Mouse (Mus musculus) neural tube, embryonic 15.5 days (tissue): ENCODE measurements around the gene Elmod3. TPM values are rescaled to one million over a fixed set of nuclear protein-coding genes. Genes with fewer than 3 reads are reported as not detected.
A peak's percentile ranks its signal among the peaks of the same experiment; 100 is the strongest.

Experiments
- ATAC-seq: fragments of 200-750 bp; cut with Nextera tagmentation; 2 replicates; pipeline ENCODE4 v1.8.0; 2017; ENCODE audit warnings: mild to moderate bottlenecking, moderate TSS enrichment, moderate library complexity; ENCODE audit not compliant: low FRiP score
- H3K27ac ChIP-seq: fragments of 300-500 bp; sonication (generic); replicated peaks from 2 replicates; pipeline ENCODE4 v1.5.1; 2015; ENCODE audit warnings: mild to moderate bottlenecking, inconsistent platforms
- H3K27me3 ChIP-seq: fragments of 300-500 bp; sonication (generic); replicated peaks from 2 replicates; pipeline ENCODE4 v1.6.1; 2015; ENCODE audit warnings: inconsistent platforms
- H3K36me3 ChIP-seq: fragments of 300-500 bp; sonication (generic); 2 replicates; pipeline ENCODE4 v1.6.1; 2015; ENCODE audit warnings: inconsistent platforms
- H3K4me1 ChIP-seq: fragments of 300-500 bp; sonication (generic); 2 replicates; pipeline ENCODE4 v1.6.1; 2015; ENCODE audit warnings: inconsistent platforms
- H3K4me2 ChIP-seq: fragments of 300-500 bp; sonication (generic); 2 replicates; pipeline ENCODE4 v1.6.1; 2015; ENCODE audit warnings: inconsistent platforms, mild to moderate bottlenecking, moderate library complexity
- H3K4me3 ChIP-seq: fragments of 300-500 bp; sonication (generic); replicated peaks from 2 replicates; pipeline ENCODE4 v1.5.1; 2015; ENCODE audit warnings: mild to moderate bottlenecking, inconsistent platforms
- H3K9ac ChIP-seq: fragments of 300-500 bp; sonication (generic); replicated peaks from 2 replicates; pipeline ENCODE4 v1.6.1; 2015; ENCODE audit warnings: mild to moderate bottlenecking, inconsistent platforms
- H3K9me3 ChIP-seq: fragments of 300-500 bp; sonication (generic); replicated peaks from 2 replicates; pipeline ENCODE4 v1.6.1; 2016; ENCODE audit warnings: inconsistent platforms
- WGBS: fragments of 180-500 bp; shearing (Covaris S2); methylation state at CpG from one replicate; pipeline ENCODE4 v1.1.7; 2015; ENCODE audit warnings: mixed read lengths; 5-methylcytosine and 5-hydroxymethylcytosine counted together
- polyA plus RNA-seq: library from polyadenylated mRNA; unstranded; fragments of >200 nt; fragmentation: Nextera tagmentation; extraction: Ambion mirVana; gene quantifications from 2 replicates; pipeline ENCODE4 v1.2.1, GENCODE M21; 2015

Gene Elmod3
- polyA plus RNA-seq, 1 experiment from 2014 or later: 14.3 TPM

DNA sequence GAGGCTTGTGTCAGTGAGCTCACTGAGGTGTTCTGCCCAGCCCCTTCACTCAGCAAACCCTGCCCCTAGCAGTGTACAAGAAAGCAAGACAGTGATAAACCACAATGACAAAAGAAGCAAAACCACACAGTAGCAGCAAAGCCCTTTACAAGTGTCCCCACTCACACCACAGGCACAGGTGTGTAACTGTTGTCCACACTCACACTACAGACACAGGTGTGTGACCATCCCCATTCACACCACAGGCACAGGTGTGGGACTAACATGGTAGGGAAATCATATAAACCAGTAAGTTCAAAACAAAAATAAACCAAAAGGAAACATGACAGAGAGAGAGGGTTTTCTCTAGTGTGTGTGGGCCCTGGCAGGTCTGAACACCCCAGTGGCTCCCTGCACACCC is 9.9 kb downstream of the Elmod3 start:
- no peak for ATAC-seq
- H3K36me3 ChIP-seq: peaks cover 8% of the 10 kb centered on the region; the same call in 1 of the 2 replicates
- H3K9me3 ChIP-seq: no peaks in the 10 kb centered on the region
- H3K4me2 ChIP-seq: no peak overlapping the region
- H3K9ac ChIP-seq: no peak overlapping the region
- no peak overlapping the region for H3K4me3 ChIP-seq
- H3K27ac ChIP-seq: no peak overlapping the region
- H3K27me3 ChIP-seq: no peaks in the 10 kb centered on the region
- H3K4me1 ChIP-seq: no peaks in the 10 kb centered on the region

DNA sequence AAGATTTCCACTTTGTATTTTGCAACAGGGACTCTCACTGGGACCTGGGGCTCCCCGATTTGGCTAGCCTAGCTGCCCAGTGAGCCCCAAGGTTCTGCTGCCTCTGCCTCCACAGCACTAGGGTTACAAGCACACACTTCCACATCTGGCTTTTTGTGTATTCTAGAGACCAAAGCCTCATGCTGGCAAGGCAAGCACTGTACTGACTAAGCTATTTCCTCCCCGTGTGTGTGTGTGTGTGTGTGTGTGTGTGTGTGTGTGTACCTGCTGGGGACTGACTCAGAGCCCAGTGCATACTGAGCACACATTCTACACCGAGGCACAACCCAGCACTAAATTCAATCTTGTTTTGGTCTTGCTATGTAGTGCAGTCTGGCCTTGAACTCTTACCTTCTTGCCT is 11.5 kb downstream of the Elmod3 start:
- H3K27ac ChIP-seq: no peak overlapping the region
- H3K36me3 ChIP-seq: peaks cover 8% of the 10 kb centered on the region; the same call in 1 of the 2 replicates
- ATAC-seq: no peak
- H3K27me3 ChIP-seq: no peaks in the 10 kb centered on the region
- no peak overlapping the region for H3K9ac ChIP-seq
- H3K4me2 ChIP-seq: no peak overlapping the region
- WGBS: 85% methylated on average over 3 of the region's 3 CpGs
- H3K9me3 ChIP-seq: no peaks in the 10 kb centered on the region
- H3K4me3 ChIP-seq: no peak overlapping the region
- no peaks in the 10 kb centered on the region for H3K4me1 ChIP-seq

DNA sequence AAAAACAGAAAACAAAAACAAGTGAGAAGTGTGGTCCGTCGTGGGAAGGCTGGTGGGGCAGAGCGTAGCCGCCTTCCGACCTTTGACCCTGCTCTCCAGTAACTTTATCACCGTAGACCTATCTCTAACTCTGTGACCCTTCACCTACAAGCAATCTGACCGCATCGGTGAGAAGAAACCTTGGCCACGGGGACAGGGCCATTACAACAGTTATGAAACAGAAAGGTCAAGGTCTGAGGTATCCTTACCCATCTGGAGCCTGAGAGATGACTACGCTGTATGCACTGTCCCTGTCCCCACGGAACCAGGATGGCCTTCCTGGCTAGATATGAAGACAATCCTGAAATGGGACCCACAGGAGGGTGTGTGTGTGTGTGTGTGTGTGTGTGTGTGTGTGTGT is 14.1 kb downstream of the Elmod3 start:
- Histone ChIP-seq H3K4me1 (no peaks in the 10 kb centered on the region), H3K36me3 (peaks cover 19% of the 10 kb centered on the region), H3K9me3 (no peaks in the 10 kb centered on the region), H3K27me3 (no peaks in the 10 kb centered on the region), H3K9ac (no peak overlapping the region), H3K4me3 (no peak overlapping the region), H3K4me2 (no peak overlapping the region), H3K27ac (no peak overlapping the region)
- no peak for ATAC-seq
- WGBS: 89% methylated on average over 11 of the region's 11 CpGs

DNA sequence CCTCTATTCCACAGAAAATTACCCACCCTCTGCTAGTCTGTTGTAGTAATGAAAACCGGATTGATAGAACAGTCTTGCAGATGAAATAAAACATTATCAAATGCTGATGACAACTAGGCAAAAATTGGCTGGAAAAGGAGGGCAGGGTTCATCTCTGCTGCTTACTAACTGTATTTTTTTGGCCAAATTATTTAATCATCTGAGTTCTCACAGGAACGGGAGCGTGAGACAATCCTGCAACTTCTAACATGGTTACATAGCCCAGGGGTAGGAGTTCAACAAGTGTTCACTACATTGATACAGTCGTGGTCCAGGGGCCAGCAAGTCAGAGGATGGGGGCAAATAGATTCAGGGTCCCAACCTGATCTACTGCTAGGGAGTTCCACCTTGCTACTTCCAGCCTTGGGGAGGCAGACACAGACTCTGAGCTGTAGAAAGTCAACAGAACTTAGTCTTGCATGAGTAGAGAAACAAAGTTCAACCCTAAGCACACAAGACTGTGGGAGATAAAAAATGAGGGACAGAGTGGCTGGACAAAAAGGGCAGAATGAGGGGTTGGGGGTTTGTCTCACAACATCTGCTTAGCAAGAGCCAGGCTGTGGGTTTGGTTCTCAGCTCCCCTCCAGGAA is 14.9 kb downstream of the Elmod3 start:
- H3K4me3 ChIP-seq: no peak overlapping the region
- WGBS: 90% methylated on average over 4 of the region's 4 CpGs

DNA sequence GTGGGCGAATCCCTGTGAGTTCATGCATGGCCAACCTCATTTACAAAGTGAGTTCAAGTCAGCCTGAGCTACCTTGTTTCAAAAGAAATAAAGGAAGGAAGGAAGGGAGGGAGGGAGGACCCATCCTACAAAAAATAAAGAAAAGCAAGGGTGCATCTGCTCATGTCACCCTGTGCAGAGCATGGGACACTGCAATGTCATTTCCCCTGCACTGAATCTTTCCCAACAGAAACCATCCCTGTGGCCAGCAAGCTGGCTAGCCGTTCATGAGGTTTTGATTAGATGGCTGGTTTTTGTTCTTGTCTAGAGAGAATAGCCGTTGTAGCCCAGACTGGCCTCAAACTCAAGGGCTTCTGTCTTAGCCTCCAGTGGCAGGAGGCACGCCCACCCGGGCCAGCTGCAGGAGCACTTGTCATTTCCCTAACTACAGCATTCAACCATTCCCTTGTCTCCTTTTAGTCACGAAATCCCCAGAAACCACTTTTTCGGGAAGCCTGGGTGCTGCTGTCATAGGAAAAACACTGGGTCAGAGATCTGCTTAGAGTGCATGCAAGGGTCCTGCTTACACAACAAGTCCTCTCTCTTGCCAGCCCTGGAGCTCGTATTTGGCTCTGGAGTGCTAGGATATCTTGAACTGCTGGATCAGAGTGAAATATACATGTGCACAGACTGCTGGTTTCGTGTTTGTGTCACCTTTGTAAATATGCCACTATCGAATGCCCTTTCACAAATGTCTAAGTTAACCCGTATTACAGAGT is 16.4 kb downstream of the Elmod3 start:
- Histone ChIP-seq H3K27me3 (no peaks in the 10 kb centered on the region), H3K9ac (no peak overlapping the region), H3K4me3 (no peak overlapping the region), H3K36me3 (peaks cover 34% of the 10 kb centered on the region), H3K9me3 (no peaks in the 10 kb centered on the region), H3K27ac (no peak overlapping the region), H3K4me1 (no peaks in the 10 kb centered on the region), H3K4me2 (no peak overlapping the region)
- ATAC-seq: no peak
- 76% methylated on average over 11 of the region's 11 CpGs for WGBS

More for the DNA sequence above, 14.9 kb downstream of the Elmod3 start:
- no peaks in the 10 kb centered on the region for H3K4me1 ChIP-seq
- H3K9ac ChIP-seq: no peak overlapping the region
- no peaks in the 10 kb centered on the region for H3K27me3 ChIP-seq
- peaks cover 23% of the 10 kb centered on the region for H3K36me3 ChIP-seq
- no peak overlapping the region for H3K4me2 ChIP-seq
- ATAC-seq: no peak
- H3K27ac ChIP-seq: no peak overlapping the region
- H3K9me3 ChIP-seq: no peaks in the 10 kb centered on the region

DNA sequence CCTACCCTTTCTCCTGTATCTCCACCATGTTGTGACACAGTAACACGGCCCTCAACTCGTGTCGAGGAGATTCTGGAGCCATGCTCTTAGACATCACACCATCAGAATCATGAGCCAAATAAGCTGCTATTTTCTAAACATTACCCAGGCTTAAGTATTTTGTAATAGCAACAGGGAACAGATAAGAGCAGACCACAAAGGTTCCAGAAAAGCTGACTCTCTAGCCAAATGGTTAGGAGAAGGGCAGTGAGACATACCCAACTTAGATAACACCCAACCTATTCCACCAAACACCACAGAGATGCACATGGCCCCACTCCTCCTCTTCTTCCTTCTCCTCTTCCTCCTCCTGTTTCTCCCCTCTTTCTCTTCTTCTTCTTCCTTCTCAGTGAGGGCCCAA is 22.2 kb downstream of the Elmod3 start:
- ATAC-seq: no peak
- peaks cover 56% of the 10 kb centered on the region for H3K36me3 ChIP-seq
- H3K9me3 ChIP-seq: no peaks in the 10 kb centered on the region
- no peak overlapping the region for H3K4me2 ChIP-seq
- no peaks in the 10 kb centered on the region for H3K4me1 ChIP-seq
- H3K27me3 ChIP-seq: no peaks in the 10 kb centered on the region
- H3K9ac ChIP-seq: no peak overlapping the region
- H3K27ac ChIP-seq: no peak overlapping the region
- 96% methylated on average over 3 of the region's 3 CpGs for WGBS
- no peak overlapping the region for H3K4me3 ChIP-seq

DNA sequence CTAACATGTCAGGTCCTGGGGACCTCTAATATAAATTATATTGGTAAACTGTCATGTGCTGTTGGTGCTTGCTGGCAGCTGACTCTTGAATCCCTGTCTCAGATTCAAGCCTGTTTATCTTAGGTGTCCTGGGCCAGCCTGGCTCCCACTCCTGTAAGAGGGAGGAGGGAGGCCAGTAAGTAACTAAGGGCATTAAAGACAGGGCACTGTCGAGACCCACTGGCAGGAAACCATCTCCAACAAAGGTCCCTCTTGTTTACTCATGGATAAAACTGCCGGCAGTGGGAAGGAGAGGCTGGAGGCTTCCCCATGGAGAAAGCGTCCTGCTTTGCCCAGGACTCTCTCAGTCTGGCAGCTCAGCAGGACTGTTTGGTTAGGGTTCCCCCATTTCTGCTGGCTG is 26.4 kb downstream of the Elmod3 start:
- H3K27ac ChIP-seq: no peak overlapping the region
- no peak overlapping the region for H3K9ac ChIP-seq
- no peak overlapping the region for H3K4me2 ChIP-seq
- H3K4me1 ChIP-seq: no peaks in the 10 kb centered on the region
- H3K36me3 ChIP-seq: peaks cover 42% of the 10 kb centered on the region
- 38% methylated on average over 3 of the region's 3 CpGs for WGBS
- no peaks in the 10 kb centered on the region for H3K27me3 ChIP-seq
- no peak for ATAC-seq
- H3K4me3 ChIP-seq: no peak overlapping the region
- no peaks in the 10 kb centered on the region for H3K9me3 ChIP-seq

DNA sequence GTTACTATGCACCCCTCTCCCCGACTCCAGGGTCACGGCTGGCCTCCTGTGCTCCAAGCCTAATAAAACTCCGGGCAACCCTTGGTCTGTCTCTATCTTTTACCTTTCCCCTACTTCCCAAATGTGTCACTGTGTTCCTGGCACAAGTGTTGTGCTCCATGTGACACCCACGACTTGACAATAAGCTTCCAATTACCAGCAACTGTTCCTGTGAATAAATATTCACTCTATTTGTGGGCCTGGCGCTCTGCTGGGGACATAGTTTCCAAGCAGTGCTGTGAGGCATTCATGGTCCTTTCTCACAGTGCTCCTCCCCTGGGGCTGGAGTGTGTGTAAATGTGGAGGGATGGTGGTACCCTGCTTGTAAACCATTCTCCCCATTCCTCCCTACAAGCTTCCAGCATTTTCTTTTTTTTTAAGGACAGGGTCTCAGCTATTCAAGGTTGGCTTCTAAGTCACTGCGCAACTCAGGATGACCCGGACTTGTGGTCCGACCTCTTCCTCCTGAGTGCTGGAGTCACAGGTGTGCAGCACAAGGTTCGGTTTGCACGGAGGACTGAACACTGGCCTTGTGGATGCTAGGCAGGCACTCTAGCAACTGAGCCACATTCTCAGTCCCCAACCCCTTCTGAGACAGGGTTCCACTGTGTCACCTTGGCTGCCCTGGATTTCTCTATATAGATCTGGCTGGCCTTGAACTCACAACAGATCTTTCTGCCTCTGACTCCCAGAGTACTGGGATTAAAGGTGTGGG is 27.4 kb downstream of the Elmod3 start:
- H3K4me2 ChIP-seq: no peak overlapping the region
- peaks cover 2% of the 10 kb centered on the region; the same call in 1 of the 2 replicates for H3K4me1 ChIP-seq
- H3K9ac ChIP-seq: no peak overlapping the region
- no peak overlapping the region for H3K27ac ChIP-seq
- H3K27me3 ChIP-seq: no peaks in the 10 kb centered on the region
- H3K4me3 ChIP-seq: no peak overlapping the region
- no peaks in the 10 kb centered on the region for H3K9me3 ChIP-seq
- ATAC-seq: no peak
- WGBS: 79% methylated on average over 10 of the region's 10 CpGs
- peaks cover 39% of the 10 kb centered on the region for H3K36me3 ChIP-seq

DNA sequence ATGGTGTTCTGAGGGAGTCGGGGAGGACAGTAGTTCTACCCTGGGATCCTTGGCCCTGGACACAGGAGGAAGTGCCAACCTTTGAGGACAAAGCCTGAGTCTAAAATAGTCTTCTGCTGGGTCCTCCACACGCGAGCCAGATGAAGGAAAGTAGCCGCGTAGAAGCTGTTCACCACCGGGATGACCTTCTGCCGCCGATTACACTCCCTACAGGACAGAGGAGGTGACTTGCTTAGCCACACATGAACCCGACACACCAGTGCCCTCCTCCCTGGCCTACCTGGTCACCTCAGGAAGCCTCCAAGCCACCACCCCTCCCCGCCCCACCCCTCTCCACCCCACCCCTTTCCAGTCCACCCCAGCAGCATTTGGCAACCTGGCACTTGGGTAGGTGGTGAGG is 29.5 kb downstream of the Elmod3 start:
- Histone ChIP-seq H3K36me3 (peaks cover 24% of the 10 kb centered on the region), H3K27ac (no peak overlapping the region), H3K27me3 (no peaks in the 10 kb centered on the region), H3K9ac (no peak overlapping the region), H3K9me3 (no peaks in the 10 kb centered on the region), H3K4me1 (peaks cover 4% of the 10 kb centered on the region; the same call in 1 of the 2 replicates), H3K4me3 (no peak overlapping the region), H3K4me2 (no peak overlapping the region)
- ATAC-seq: no peak
- 87% methylated on average over 10 of the region's 10 CpGs for WGBS

DNA sequence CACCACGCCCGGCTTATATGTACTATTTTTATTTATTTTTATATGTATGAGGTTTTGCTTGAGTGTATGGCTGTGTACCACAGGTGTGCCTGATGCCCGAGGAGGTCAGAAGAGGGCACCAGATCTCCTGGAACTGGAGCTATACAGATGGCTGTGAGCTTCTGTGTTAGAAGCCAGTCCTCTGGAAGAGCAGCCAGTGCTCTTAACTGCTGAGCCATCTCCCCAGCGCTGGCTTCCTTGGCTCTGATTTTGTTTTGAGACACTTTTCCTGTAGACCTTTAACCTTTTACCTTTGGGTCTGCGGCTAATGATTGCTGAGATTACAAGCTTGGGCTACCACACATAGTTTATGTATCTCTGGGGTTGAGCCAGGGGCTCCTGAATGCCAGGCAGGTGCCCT is 30.7 kb downstream of the Elmod3 start:
- no peak overlapping the region for H3K27ac ChIP-seq
- H3K4me1 ChIP-seq: peaks cover 6% of the 10 kb centered on the region; the same call in 1 of the 2 replicates
- no peaks in the 10 kb centered on the region for H3K27me3 ChIP-seq
- no peak for ATAC-seq
- H3K4me2 ChIP-seq: no peak overlapping the region
- H3K9me3 ChIP-seq: no peaks in the 10 kb centered on the region
- peaks cover 15% of the 10 kb centered on the region for H3K36me3 ChIP-seq
- no peak overlapping the region for H3K9ac ChIP-seq
- WGBS: 92% methylated on average over 5 of the region's 5 CpGs
- no peak overlapping the region for H3K4me3 ChIP-seq

DNA sequence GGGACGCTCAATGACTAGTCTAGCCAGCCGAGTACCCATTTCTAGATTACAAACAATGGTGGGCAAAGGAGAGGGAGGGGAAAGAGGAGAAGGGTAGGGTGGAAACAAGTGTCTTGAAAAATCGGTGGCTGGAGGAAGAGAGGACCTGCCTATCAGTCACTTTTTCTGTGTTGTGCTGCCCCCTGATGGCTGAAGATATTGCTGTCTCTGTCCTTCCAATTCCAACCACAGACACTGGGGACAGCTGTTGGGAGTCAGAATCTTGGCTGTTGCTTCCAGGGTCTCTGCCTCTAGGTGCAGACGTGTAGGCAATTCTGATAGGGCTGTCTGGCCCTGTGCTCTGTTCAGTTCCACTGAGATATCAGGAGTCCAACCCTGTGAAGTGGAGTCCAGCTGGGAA is 32.2 kb downstream of the Elmod3 start:
- peak overlapping the region; percentile 22 for H3K4me2 ChIP-seq
- no peak overlapping the region for H3K27ac ChIP-seq
- H3K9me3 ChIP-seq: no peaks in the 10 kb centered on the region
- 5% methylated on average over 4 of the region's 4 CpGs for WGBS
- no peaks in the 10 kb centered on the region for H3K27me3 ChIP-seq
- 0 out of 2 replicates have a peak, but pooled peaks cover 12% of the 10 kb centered on the region for H3K36me3 ChIP-seq
- H3K4me3 ChIP-seq: no peak overlapping the region
- no peak overlapping the region for H3K9ac ChIP-seq
- H3K4me1 ChIP-seq: peaks cover 7% of the 10 kb centered on the region; the same call in 1 of the 2 replicates
- ATAC-seq: peak; percentile 86
